Mouse (Mus musculus): ENCODE results near the gene Il1rapl1. TPM values are rescaled to one million over a fixed set of nuclear protein-coding genes. Genes with fewer than 3 reads are reported as not detected.
A peak's percentile ranks its signal among the peaks of the same experiment; 100 is the strongest.

The Il1rapl1 gene
- 0.19 and 0.23 TPM in 2 replicates for polyA plus RNA-seq (2015; fragmentation: Nextera tagmentation; extraction: Ambion mirVana)

- no peak for ATAC-seq (ENCODE audit: low FRiP score, low TSS enrichment)
- H3K4me2 ChIP-seq (replicated peaks; ENCODE audit: low read depth), result peak within 1 kb of the TSS; percentile 38
- TF ChIP-seq EP300 (optimal IDR thresholded peaks at IDR 0.05) (no peak), CTCF (IDR thresholded peaks at IDR 0.05; ENCODE audit: low read depth) (peak; percentile 56)
- H3K27me3 ChIP-seq (ENCODE audit: control insufficient read depth, insufficient read depth, low read length), result no peaks in the 10 kb centered on the region
- H3K9ac ChIP-seq (ENCODE audit: low read length), result no peak within 1 kb of the TSS
- no peak for DNase-seq (ENCODE audit: low spot score)
- H3K36me3 ChIP-seq (ENCODE audit: control insufficient read depth, insufficient read depth, low read length), result no peaks in the 10 kb centered on the region
- H3K4me3 ChIP-seq (ENCODE audit: low read depth, low read length), result peak within 1 kb of the TSS; percentile 39
- no peak within 1 kb of the TSS for H3K27ac ChIP-seq (replicated peaks)
- no peaks in the 10 kb centered on the region for H3K9me3 ChIP-seq (ENCODE audit: control insufficient read depth, low read length)
- WGBS, result 15% methylated on average over 12 of the region's 12 CpGs
- no peaks in the 10 kb centered on the region for H3K4me1 ChIP-seq (replicated peaks; ENCODE audit: control insufficient read depth, insufficient read depth)
These were observed at the start of gene Il1rapl1 for GRCm38 (mm10) chrX:88115609-88116073. Il1rapl1 (minus strand) TSS chrX:88115645.

DNA sequence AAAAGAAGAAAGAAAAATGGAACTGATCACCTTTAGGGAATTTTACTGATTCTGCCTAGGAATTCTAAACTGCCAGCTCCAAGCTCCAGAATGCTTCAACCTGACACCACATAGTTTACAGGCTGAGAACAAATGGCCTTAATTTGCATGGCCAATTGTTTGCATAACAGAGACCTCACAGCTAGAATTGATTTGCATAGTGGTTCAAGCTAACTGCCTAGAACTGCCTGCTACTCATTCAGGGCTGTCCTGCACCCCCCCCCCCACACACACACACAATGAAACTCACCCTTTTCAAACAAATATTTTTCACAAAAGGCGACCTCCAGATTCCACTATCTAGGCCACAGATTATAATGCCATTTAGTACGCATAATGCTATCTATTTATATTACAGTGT, 42.6 kb upstream of the Il1rapl1 start:
- WGBS, result 49% methylated on average over 2 of the region's 2 CpGs

GRCm38 (mm10) chrX:88125612-88126011, 10.2 kb upstream of the Il1rapl1 start:
- H3K27me3 ChIP-seq (ENCODE audit: control insufficient read depth, insufficient read depth, low read length), result no peaks in the 10 kb centered on the region
- TF ChIP-seq CTCF (IDR thresholded peaks at IDR 0.05; ENCODE audit: low read depth) (no peak), EP300 (optimal IDR thresholded peaks at IDR 0.05) (no peak)
- no peaks in the 10 kb centered on the region for H3K4me1 ChIP-seq (replicated peaks; ENCODE audit: control insufficient read depth, insufficient read depth)
- DNase-seq (ENCODE audit: low spot score), result no peak
- no peak overlapping the region for H3K4me2 ChIP-seq (replicated peaks; ENCODE audit: low read depth)
- H3K9me3 ChIP-seq (ENCODE audit: control insufficient read depth, low read length), result no peaks in the 10 kb centered on the region
- H3K4me3 ChIP-seq (ENCODE audit: low read depth, low read length), result no peak overlapping the region
- no peak for ATAC-seq (ENCODE audit: low FRiP score, low TSS enrichment)
- WGBS, result 36% methylated on average over 3 of the region's 3 CpGs
- H3K27ac ChIP-seq (replicated peaks), result no peak overlapping the region
- no peaks in the 10 kb centered on the region for H3K36me3 ChIP-seq (ENCODE audit: control insufficient read depth, insufficient read depth, low read length)
- H3K9ac ChIP-seq (ENCODE audit: low read length), result no peak overlapping the region

More for the DNA sequence above, 42.6 kb upstream of the Il1rapl1 start:
- no peak overlapping the region for H3K9ac ChIP-seq (ENCODE audit: low read length)
- H3K27me3 ChIP-seq (ENCODE audit: control insufficient read depth, insufficient read depth, low read length), result no peaks in the 10 kb centered on the region
- no peak overlapping the region for H3K4me2 ChIP-seq (replicated peaks; ENCODE audit: low read depth)
- H3K4me3 ChIP-seq (ENCODE audit: low read depth, low read length), result no peak overlapping the region
- no peak for ATAC-seq (ENCODE audit: low FRiP score, low TSS enrichment)
- H3K36me3 ChIP-seq (ENCODE audit: control insufficient read depth, insufficient read depth, low read length), result no peaks in the 10 kb centered on the region
- no peaks in the 10 kb centered on the region for H3K4me1 ChIP-seq (replicated peaks; ENCODE audit: control insufficient read depth, insufficient read depth)
- TF ChIP-seq CTCF (IDR thresholded peaks at IDR 0.05; ENCODE audit: low read depth) (no peak), EP300 (optimal IDR thresholded peaks at IDR 0.05) (no peak)
- H3K9me3 ChIP-seq (ENCODE audit: control insufficient read depth, low read length), result no peaks in the 10 kb centered on the region
- H3K27ac ChIP-seq (replicated peaks), result no peak overlapping the region
- DNase-seq (ENCODE audit: low spot score), result no peak

DNA sequence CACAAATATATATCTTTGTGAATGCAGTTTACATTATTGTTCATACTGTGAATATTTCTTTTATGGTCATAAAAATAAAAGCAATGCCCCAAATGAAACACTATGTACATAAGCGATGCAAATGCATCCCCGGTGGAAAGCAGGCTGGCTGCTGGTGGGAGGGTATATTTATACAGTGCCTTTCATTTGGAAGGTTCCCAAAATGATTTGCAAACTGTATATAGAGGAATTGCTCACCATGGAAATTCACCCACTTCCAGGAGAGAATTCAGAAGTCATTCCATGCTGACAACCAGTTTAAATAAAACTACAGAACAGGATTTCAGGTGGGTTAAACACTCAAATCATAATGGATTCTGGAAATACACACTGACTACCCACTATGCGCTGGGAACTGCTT, 4.6 kb upstream of the Il1rapl1 start:
- no peak overlapping the region for H3K4me3 ChIP-seq (ENCODE audit: low read depth, low read length)
- WGBS, result 66% methylated on average over 3 of the region's 3 CpGs
- no peaks in the 10 kb centered on the region for H3K36me3 ChIP-seq (ENCODE audit: control insufficient read depth, insufficient read depth, low read length)
- no peak for ATAC-seq (ENCODE audit: low FRiP score, low TSS enrichment)
- no peak overlapping the region for H3K9ac ChIP-seq (ENCODE audit: low read length)
- H3K4me2 ChIP-seq (replicated peaks; ENCODE audit: low read depth), result no peak overlapping the region
- H3K27me3 ChIP-seq (ENCODE audit: control insufficient read depth, insufficient read depth, low read length), result no peaks in the 10 kb centered on the region
- no peak overlapping the region for H3K27ac ChIP-seq (replicated peaks)
- TF ChIP-seq EP300 (optimal IDR thresholded peaks at IDR 0.05), result no peak
- TF ChIP-seq CTCF (IDR thresholded peaks at IDR 0.05; ENCODE audit: low read depth), result no peak
- no peaks in the 10 kb centered on the region for H3K4me1 ChIP-seq (replicated peaks; ENCODE audit: control insufficient read depth, insufficient read depth)
- no peak for DNase-seq (ENCODE audit: low spot score)
- no peaks in the 10 kb centered on the region for H3K9me3 ChIP-seq (ENCODE audit: control insufficient read depth, low read length)

DNA sequence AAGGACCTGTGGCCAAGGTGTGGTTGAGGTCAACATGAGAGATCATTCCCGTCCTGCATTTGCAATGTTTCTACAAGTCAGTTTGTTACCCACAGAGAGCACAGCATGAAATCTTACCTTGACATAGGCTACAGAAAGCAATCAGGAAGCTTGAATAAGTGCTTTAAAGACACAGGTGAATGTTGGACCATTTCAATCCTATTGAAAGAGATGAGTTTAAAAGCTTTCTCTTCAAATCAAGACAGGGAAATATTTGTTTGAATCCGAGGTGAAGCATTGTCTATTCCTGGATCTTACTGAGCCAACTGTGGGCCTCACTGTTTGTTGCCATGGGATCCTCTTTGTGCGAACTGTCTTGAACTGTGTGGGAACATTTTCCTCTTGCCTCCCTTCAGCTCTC, 2.4 kb upstream of the Il1rapl1 start:
- H3K9me3 ChIP-seq (ENCODE audit: control insufficient read depth, low read length), result no peaks in the 10 kb centered on the region
- H3K9ac ChIP-seq (ENCODE audit: low read length), result no peak overlapping the region
- H3K27ac ChIP-seq (replicated peaks), result no peak overlapping the region
- no peaks in the 10 kb centered on the region for H3K36me3 ChIP-seq (ENCODE audit: control insufficient read depth, insufficient read depth, low read length)
- no peaks in the 10 kb centered on the region for H3K4me1 ChIP-seq (replicated peaks; ENCODE audit: control insufficient read depth, insufficient read depth)
- DNase-seq (ENCODE audit: low spot score) (no peak), ATAC-seq (ENCODE audit: low FRiP score, low TSS enrichment) (no peak)
- H3K4me2 ChIP-seq (replicated peaks; ENCODE audit: low read depth), result no peak overlapping the region
- TF ChIP-seq EP300 (optimal IDR thresholded peaks at IDR 0.05) (no peak), CTCF (IDR thresholded peaks at IDR 0.05; ENCODE audit: low read depth) (no peak)
- WGBS, result 61% methylated on average over 3 of the region's 3 CpGs
- H3K27me3 ChIP-seq (ENCODE audit: control insufficient read depth, insufficient read depth, low read length), result no peaks in the 10 kb centered on the region
- no peak overlapping the region for H3K4me3 ChIP-seq (ENCODE audit: low read depth, low read length)

DNA sequence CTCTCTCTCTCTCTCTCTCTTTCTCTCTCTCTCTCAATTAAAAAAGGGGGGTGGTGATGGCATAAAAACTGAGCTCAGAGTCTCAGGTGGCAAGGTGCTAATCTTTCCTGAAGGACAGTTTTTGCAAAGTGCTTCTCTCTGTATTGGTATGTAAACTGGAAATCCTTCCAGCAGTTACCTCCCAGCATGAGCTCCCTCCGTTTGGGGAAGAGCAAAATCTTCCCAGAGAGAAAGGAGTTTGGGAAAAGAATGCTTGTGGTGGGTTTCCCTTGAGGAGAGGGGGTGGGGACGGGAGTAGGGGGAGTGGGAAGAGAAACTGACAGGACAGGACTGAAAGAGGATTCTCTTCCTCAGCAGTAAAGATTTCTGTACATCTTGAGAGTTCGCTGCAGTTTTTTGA, 881 bp upstream of the Il1rapl1 start:
- Histone ChIP-seq H3K27me3 (ENCODE audit: control insufficient read depth, insufficient read depth, low read length) (no peaks in the 10 kb centered on the region), H3K9me3 (ENCODE audit: control insufficient read depth, low read length) (no peaks in the 10 kb centered on the region), H3K36me3 (ENCODE audit: control insufficient read depth, insufficient read depth, low read length) (no peaks in the 10 kb centered on the region), H3K4me1 (replicated peaks; ENCODE audit: control insufficient read depth, insufficient read depth) (no peaks in the 10 kb centered on the region), H3K27ac (replicated peaks) (no peak overlapping the region), H3K9ac (ENCODE audit: low read length) (no peak overlapping the region), H3K4me3 (ENCODE audit: low read depth, low read length) (peak overlapping the region; percentile 39; the same call in 1 of the 2 replicates), H3K4me2 (replicated peaks; ENCODE audit: low read depth) (peak overlapping the region; percentile 38)
- DNase-seq (ENCODE audit: low spot score) (no peak), ATAC-seq (ENCODE audit: low FRiP score, low TSS enrichment) (no peak)
- TF ChIP-seq EP300 (optimal IDR thresholded peaks at IDR 0.05), result no peak
- TF ChIP-seq CTCF (IDR thresholded peaks at IDR 0.05; ENCODE audit: low read depth), result no peak
- WGBS, result 13% methylated on average over 3 of the region's 3 CpGs
